Mouse (Mus musculus) erythroblast, embryonic 14.5 days (primary cell): ENCODE measurements around the gene Rbfox2.

ENCODE experiments used
- GATA1 ChIP-seq: IDR thresholded peaks from 2 replicates; pipeline ENCODE4 v1.6.1; 2012; ENCODE audit warnings: low read length, inconsistent platforms, mixed read lengths
- TAL1 ChIP-seq: IDR thresholded peaks from 3 replicates; pipeline ENCODE4 v1.6.1; 2012; ENCODE audit warnings: low read length, inconsistent platforms, mixed read lengths

GRCm38 (mm10) chr15:77249421-77249820 lies 57.4 kb downstream of the Rbfox2 start:
- TF ChIP-seq GATA1 (no peak), TAL1 (no peak)
